Mouse (Mus musculus) heart, postnatal 4 days (tissue): ENCODE measurements around the gene Ubtd2. TPM values are rescaled to one million over a fixed set of nuclear protein-coding genes. Genes with fewer than 3 reads are reported as not detected.

ENCODE experiments used
- DNase-seq: peaks from one replicate; pipeline ENCODE4 v3.0.0; 2021
- total RNA-seq, 2 experiments: library from RNA; stranded (reverse); gene quantifications; 2 replicates each; pipeline ENCODE4 v1.2.3; 2021

Ubtd2 gene
- total RNA-seq, 2 experiments from 2014 or later, result 24.3 to 26.1 TPM

DNA sequence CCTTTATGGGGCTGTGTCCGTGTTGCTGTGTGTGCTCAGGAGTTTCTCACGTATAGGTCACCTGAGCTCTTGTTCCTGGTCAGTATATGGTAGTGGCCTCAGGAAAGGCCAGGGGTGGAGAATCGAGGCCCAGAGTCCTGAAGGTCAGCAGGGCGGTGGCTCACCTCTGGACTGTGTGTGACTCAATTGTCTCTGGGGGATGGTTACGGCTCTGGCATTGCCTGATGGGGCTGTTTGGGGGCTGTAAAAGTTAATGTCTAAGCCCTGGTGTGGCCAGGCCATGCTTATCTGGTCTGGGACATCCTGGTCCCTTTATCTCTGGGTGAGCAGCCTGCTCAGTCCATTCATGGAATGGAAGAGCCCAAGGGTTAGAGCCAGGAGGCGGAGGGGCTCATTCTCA, 111.0 kb downstream of the Ubtd2 start:
- DNase-seq, result no peak

Other genes starting within 250 kb of the Ubtd2 start
- gene Snrnp25, start 250.0 kb upstream of the Ubtd2 start, total RNA-seq, result 10 to 100 TPM; 14.4 to 15.6 TPM
- 10 to 100 TPM; 31.9 to 33.0 TPM for gene Rhbdf1, start 233.1 kb upstream of the Ubtd2 start, total RNA-seq
- 10 to 100 TPM; 10.4 to 11.3 TPM for gene Mpg, start 228.9 kb upstream of the Ubtd2 start, total RNA-seq
- 10 to 100 TPM; 27.1 to 32.1 TPM for gene Nprl3, start 187.7 kb upstream of the Ubtd2 start, total RNA-seq
- gene Hba-x, start 179.0 kb upstream of the Ubtd2 start, total RNA-seq, result under 1 TPM in 1 of 2 experiments, not detected in 1; 0.52 TPM
- over 10,000 TPM in 1 of 2 experiments, 1,000 to 10,000 TPM in 1; 3,912 to 12,509 TPM for gene Hba-a1, start 171.9 kb upstream of the Ubtd2 start, total RNA-seq
- gene Hbq1b, start 168.4 kb upstream of the Ubtd2 start, total RNA-seq, result 1 to 10 TPM in 1 of 2 experiments, not detected in 1; 1.2 TPM
- gene Hba-a2, start 158.9 kb upstream of the Ubtd2 start, total RNA-seq, result over 10,000 TPM in 1 of 2 experiments, 1,000 to 10,000 TPM in 1; 3,595 to 11,404 TPM
- under 1 TPM in 1 of 2 experiments, not detected in 1; 0.77 TPM for gene Hbq1a, start 155.3 kb upstream of the Ubtd2 start, total RNA-seq
- 10 to 100 TPM; 30.1 to 31.0 TPM for gene Sh3pxd2b, start 107.5 kb upstream of the Ubtd2 start, total RNA-seq
- gene Efcab9, start 76.7 kb downstream of the Ubtd2 start, total RNA-seq, result under 1 TPM in 1 of 2 experiments, not detected in 1; 0.47 TPM
- 10 to 100 TPM; 11.8 to 12.7 TPM for gene Stk10, start 77.9 kb downstream of the Ubtd2 start, total RNA-seq
- gene Fbxw11, start 187.4 kb downstream of the Ubtd2 start, total RNA-seq, result 10 to 100 TPM; 77.1 to 77.3 TPM